ENCODE assay signal across 9 mouse cellular contexts in genomic region chr14:48664841-48665815, GRCm38 (mm10). TPM values are rescaled to one million over a fixed set of nuclear protein-coding genes. Genes with fewer than 3 reads are reported as not detected.
DNase-seq lines count a peak whose midpoint lies in the region; ATAC-seq and TF ChIP-seq lines count a peak whose summit lies in the region.
"Had no signal": no experiment of that assay in that cellular context is flagged by ENCODE, and none has a peak within 500 bp of the region (broad histone marks: within the 10 kb centered on the region; RNA-seq: fewer than 3 reads in every experiment).

No protein-coding gene starts in this region.

- H3K27me3 ChIP-seq in forebrain, embryonic 14.5 days (replicated peaks; ENCODE audit: control insufficient read depth, insufficient read depth, low read length), result peaks cover 48% of the 10 kb centered on the region
- peaks cover 78% of the 10 kb centered on the region for H3K27me3 ChIP-seq in limb, embryonic 11.5 days (ENCODE audit: control insufficient read depth, insufficient read depth, low read length)
- H3K27me3 ChIP-seq in liver, postnatal 0 days (ENCODE audit: insufficient read depth, low read length), result peaks cover 99% of the 10 kb centered on the region

- peak overlapping the region; percentile 49 for H3K4me2 ChIP-seq in forebrain, embryonic 14.5 days (ENCODE audit: low read length)
- no peak overlapping the region for H3K4me2 ChIP-seq in limb, embryonic 11.5 days (ENCODE audit: low read depth, severe bottlenecking)
- H3K4me2 ChIP-seq in liver, postnatal 0 days (ENCODE audit: low read depth, low read length), result no peak overlapping the region

- intact Hi-C loops in gastrocnemius, adult 2 months (cut with DNase I), result no loop called here

- no peaks in the 10 kb centered on the region for H3K9me3 ChIP-seq in forebrain, embryonic 14.5 days (replicated peaks; ENCODE audit: control insufficient read depth, low read length)
- no peaks in the 10 kb centered on the region for H3K9me3 ChIP-seq in limb, embryonic 11.5 days (ENCODE audit: control insufficient read depth, low read length)
- H3K9me3 ChIP-seq in liver, postnatal 0 days (ENCODE audit: low read length), result no peaks in the 10 kb centered on the region

- DNase-seq in gastrocnemius, adult 2 months, result peak; percentile 29
- no peak for DNase-seq in gastrocnemius, adult 18-20 months (ENCODE audit: low spot score)
- peak; percentile 78 for DNase-seq in ZHBTc4 (ENCODE audit: low read depth, low spot score)
- DNase-seq in forebrain, embryonic 14.5 days (ENCODE audit: low spot score), result peak; percentile 62
- DNase-seq in limb, embryonic 11.5 days (ENCODE audit: low spot score), result peak; percentile 76
- DNase-seq in urinary bladder, postnatal 25 days (ENCODE audit: low spot score), result no peak
- DNase-seq in liver, postnatal 0 days, result no peak

- H3K4me1 ChIP-seq in forebrain, embryonic 14.5 days (ENCODE audit: control insufficient read depth, insufficient read depth, low read length), result peaks cover 12% of the 10 kb centered on the region; the same call in 1 of the 2 replicates
- no peaks in the 10 kb centered on the region for H3K4me1 ChIP-seq in limb, embryonic 11.5 days (ENCODE audit: control insufficient read depth, insufficient read depth, low read length)
- no peaks in the 10 kb centered on the region for H3K4me1 ChIP-seq in liver, postnatal 0 days (ENCODE audit: insufficient read depth)

- no peaks in the 10 kb centered on the region for H3K36me3 ChIP-seq in forebrain, embryonic 14.5 days (ENCODE audit: control insufficient read depth, insufficient read depth, low read length)
- H3K36me3 ChIP-seq in limb, embryonic 11.5 days (ENCODE audit: control insufficient read depth, insufficient read depth, low read length), result no peaks in the 10 kb centered on the region
- H3K36me3 ChIP-seq in liver, postnatal 0 days (replicated peaks; ENCODE audit: insufficient read depth, low read length), result no peaks in the 10 kb centered on the region

- ATAC-seq in forebrain, embryonic 14.5 days, result 0 out of 2 replicates have a peak, but pooled peaks have one; percentile 30
- ATAC-seq in limb, embryonic 11.5 days (ENCODE audit: insufficient number of reproducible peaks, low FRiP score, low TSS enrichment, low read depth), result no peak
- ATAC-seq in megakaryocyte-erythroid progenitor cell, adult 5-6 weeks (replicated peaks; ENCODE audit: low FRiP score, low TSS enrichment, poor library complexity, severe bottlenecking), result no peak
- no peak for ATAC-seq in liver, postnatal 0 days

- peak overlapping the region; percentile 53 for H3K4me3 ChIP-seq in gastrocnemius, adult 2 months
- peak overlapping the region; percentile 30 for H3K4me3 ChIP-seq in forebrain, embryonic 14.5 days (ENCODE audit: low read depth, low read length)
- no peak overlapping the region for H3K4me3 ChIP-seq in limb, embryonic 11.5 days (ENCODE audit: low read depth, low read length)
- H3K4me3 ChIP-seq in liver, postnatal 0 days (ENCODE audit: low read depth, low read length), result no peak overlapping the region

- under 1% methylated on average over 50 of the region's 50 CpGs for WGBS in forebrain, embryonic 14.5 days
- under 1% methylated on average over 50 of the region's 50 CpGs for WGBS in limb, embryonic 11.5 days
- WGBS in liver, postnatal 0 days (ENCODE audit: insufficient replicate concordance), result 1% methylated on average over 50 of the region's 50 CpGs

- no peak overlapping the region for H3K27ac ChIP-seq in gastrocnemius, adult 2 months
- peak overlapping the region; percentile 1; the same call in 1 of the 2 replicates for H3K27ac ChIP-seq in forebrain, embryonic 14.5 days (ENCODE audit: low read depth, low read length)
- H3K27ac ChIP-seq in limb, embryonic 11.5 days (replicated peaks; ENCODE audit: low read depth, low read length), result no peak overlapping the region
- H3K27ac ChIP-seq in liver, postnatal 0 days (ENCODE audit: low read depth), result no peak overlapping the region

- peak overlapping the region; percentile 59 for H3K9ac ChIP-seq in forebrain, embryonic 14.5 days (ENCODE audit: low read length)
- no peak overlapping the region for H3K9ac ChIP-seq in limb, embryonic 11.5 days (ENCODE audit: low read length)
- H3K9ac ChIP-seq in liver, postnatal 0 days (replicated peaks), result no peak overlapping the region

- no peak for TF ChIP-seq EP300 in liver, postnatal 0 days (IDR thresholded peaks at IDR 0.05; ENCODE audit: low read depth)

- TF ChIP-seq CTCF in gastrocnemius, adult 2 months (IDR thresholded peaks at IDR 0.05), result no peak
- no peak for TF ChIP-seq CTCF in liver, postnatal 0 days (IDR thresholded peaks at IDR 0.05; ENCODE audit: low read depth)

RNA-seq across cellular contexts. Expression of gene Otx2, which starts 8.5 kb away (rescaled TPM):
- total RNA-seq in gastrocnemius, adult 2 months (2021), result not detected
- total RNA-seq in gastrocnemius, adult 18-20 months (2021), result not detected
- 18.1 and 19.0 TPM in 2 replicates for polyA plus RNA-seq in forebrain, embryonic 14.5 days (2014; fragmentation: Nextera tagmentation; extraction: Ambion mirVana)
- not detected in 2 replicates for polyA plus RNA-seq in limb, embryonic 11.5 days (2014; fragmentation: Nextera tagmentation; extraction: Ambion mirVana)
- not detected in 2 replicates for total RNA-seq in megakaryocyte-erythroid progenitor cell, adult 5-6 weeks (2014; fragmentation: Nextera tagmentation)
- not detected in 2 replicates for total RNA-seq in megakaryocyte-erythroid progenitor cell, adult 5-6 weeks (2017)
- polyA plus RNA-seq in liver, postnatal 0 days (2015; fragmentation: Nextera tagmentation; extraction: Ambion mirVana), result not detected in 2 replicates
- polyA plus RNA-seq: neural tube, embryonic 14.5 days had no signal

Comparison
In these comparisons a context has a peak if more than half of its experiments do, and no peak if none do; other contexts are left out.
1. DNase-seq: peak in gastrocnemius, adult 2 months (single experiment), ZHBTc4 (single experiment), forebrain, embryonic 14.5 days (single experiment) and limb, embryonic 11.5 days (single experiment); none in gastrocnemius, adult 18-20 months (single experiment), urinary bladder, postnatal 25 days (single experiment) and liver, postnatal 0 days (single experiment).
2. H3K4me3 ChIP-seq: peak in gastrocnemius, adult 2 months (single experiment) and forebrain, embryonic 14.5 days (single experiment); none in limb, embryonic 11.5 days (single experiment) and liver, postnatal 0 days (single experiment).